Mouse (Mus musculus): ENCODE results near the gene Oaz3.

DNA sequence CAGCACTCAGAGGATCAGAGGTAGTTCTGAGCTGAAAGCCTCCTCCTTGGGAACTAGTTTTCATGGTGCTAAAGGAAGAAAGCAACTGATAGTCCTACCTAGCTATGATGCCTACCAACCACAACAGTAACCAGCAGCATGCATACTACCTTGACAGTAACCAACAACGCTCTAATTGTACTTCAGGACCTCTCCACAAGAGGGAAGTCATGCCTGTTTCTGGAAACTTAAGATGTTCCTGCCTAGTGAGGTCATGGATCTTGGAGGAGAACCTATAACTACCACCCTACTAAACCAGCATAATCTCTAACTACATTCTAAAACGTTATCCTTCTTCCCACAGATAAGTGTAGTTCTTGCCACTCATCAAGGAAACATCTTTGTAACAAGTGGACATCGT is 2.5 kb downstream of the Oaz3 start:
- TF ChIP-seq GATA1 (IDR thresholded peaks at IDR 0.05; ENCODE audit: low read depth, low read length) = no peak
- no peak for TF ChIP-seq JUND (IDR thresholded peaks at IDR 0.05; ENCODE audit: low read depth, low read length)
- TF ChIP-seq POLR2A (IDR thresholded peaks at IDR 0.05; ENCODE audit: control insufficient read depth in 1 of 2, insufficient read depth in 1 of 2, low read depth in 1 of 2, low read length in 2 of 2, poor library complexity in 1 of 2) = no peak
- TF ChIP-seq CTCF (IDR thresholded peaks at IDR 0.05 in 2 of 3, conservative IDR thresholded peaks at IDR 0.05 in 1 of 3; ENCODE audit: control insufficient read depth in 1 of 3, insufficient read depth in 1 of 3, low read depth in 2 of 3, low read length in 3 of 3, poor library complexity in 1 of 3, severe bottlenecking in 1 of 3) = peak in 2 of 3 experiments; percentile 63 to 65; a peak in 4 of 6 replicates
- no peak for TF ChIP-seq NELFE (IDR thresholded peaks at IDR 0.05; ENCODE audit: low read depth, low read length)
- no peak for TF ChIP-seq MXI1 (IDR thresholded peaks at IDR 0.05; ENCODE audit: low read depth, low read length)
- TF ChIP-seq ELF1 (IDR thresholded peaks at IDR 0.05; ENCODE audit: low read depth, low read length) = no peak
- TF ChIP-seq EP300 (IDR thresholded peaks at IDR 0.05; ENCODE audit: low read depth in 1 of 2, low read length in 2 of 2) = no peak
- no peak for TF ChIP-seq CHD2 (IDR thresholded peaks at IDR 0.05; ENCODE audit: low read length)
- no peak for TF ChIP-seq USF1 (IDR thresholded peaks at IDR 0.05; ENCODE audit: low read depth, low read length)
- no peak for TF ChIP-seq UBTF (IDR thresholded peaks at IDR 0.05; ENCODE audit: borderline replicate concordance, insufficient read depth, low read depth, low read length)
- TF ChIP-seq SMC3 (IDR thresholded peaks at IDR 0.05; ENCODE audit: low read depth, low read length) = peak; percentile 65

Measured in MEL (cell line).